Mouse (Mus musculus) hematopoietic stem cell, adult 5-6 weeks (primary cell): ENCODE measurements around the gene Map7d1. TPM values are rescaled to one million over a fixed set of nuclear protein-coding genes. Genes with fewer than 3 reads are reported as not detected.

Source experiments
- ATAC-seq, 2 experiments: fragments of 125-278 bp in 1 of 2; replicated peaks in 1 of 2; 2 replicates each; pipeline ENCODE4 v1.8.0; 2016 to 2017; ENCODE audit warnings: inconsistent platforms in 2 of 2, mild to moderate bottlenecking in 2 of 2, moderate number of reproducible peaks in 2 of 2, low read depth in 1 of 2, moderate TSS enrichment in 1 of 2; ENCODE audit not compliant: low FRiP score in 2 of 2, poor library complexity in 2 of 2, severe bottlenecking in 2 of 2, insufficient read depth in 1 of 2, low TSS enrichment in 1 of 2
- total RNA-seq: library from RNA; stranded (forward); fragments of 172-1452, 232-1000 nt; gene quantifications from 2 replicates; pipeline ENCODE4 v1.2.3, GENCODE M21; 2017

Gene Map7d1
- total RNA-seq, 1 experiment from 2014 or later, result 28.5 TPM

DNA sequence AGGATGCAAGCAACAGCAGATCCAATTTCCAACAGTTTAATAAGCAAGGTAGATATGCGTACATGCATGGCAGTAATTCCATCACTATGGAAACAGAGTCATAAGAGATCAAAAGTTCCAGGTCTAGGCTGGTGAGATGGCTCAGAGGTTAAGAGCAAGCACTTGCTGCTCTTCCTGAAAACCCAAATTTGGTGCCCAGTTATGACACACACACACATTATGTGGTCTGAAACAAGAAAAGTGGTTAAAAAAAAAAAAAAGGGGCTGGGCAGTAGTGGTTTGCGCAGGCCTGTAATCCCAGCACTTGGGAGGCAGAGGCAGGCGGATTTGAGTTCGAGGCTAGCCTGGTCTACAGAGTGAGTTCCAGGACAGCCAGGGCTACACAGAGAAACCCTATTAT lies 61.2 kb downstream of the Map7d1 start:
- no peak for ATAC-seq

DNA sequence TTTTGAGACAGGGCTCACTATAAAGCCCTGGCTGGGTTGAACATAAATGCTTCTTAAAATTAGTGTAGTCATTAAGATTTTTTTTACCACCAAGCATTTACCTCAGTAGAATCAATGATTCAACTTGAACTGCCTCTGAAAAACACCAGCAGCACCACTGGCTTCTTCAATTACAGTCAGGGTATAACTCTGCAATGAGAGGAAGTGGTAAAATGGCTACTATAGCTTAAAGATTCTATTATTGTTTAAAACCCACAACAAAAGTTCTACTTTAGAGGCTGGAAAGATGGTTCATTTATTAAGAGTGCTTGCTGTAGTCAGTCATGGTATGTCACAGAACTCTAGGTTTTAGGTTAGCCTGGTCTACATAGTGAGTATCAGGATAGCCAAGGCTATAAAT lies 61.9 kb downstream of the Map7d1 start:
- ATAC-seq, result no peak

DNA sequence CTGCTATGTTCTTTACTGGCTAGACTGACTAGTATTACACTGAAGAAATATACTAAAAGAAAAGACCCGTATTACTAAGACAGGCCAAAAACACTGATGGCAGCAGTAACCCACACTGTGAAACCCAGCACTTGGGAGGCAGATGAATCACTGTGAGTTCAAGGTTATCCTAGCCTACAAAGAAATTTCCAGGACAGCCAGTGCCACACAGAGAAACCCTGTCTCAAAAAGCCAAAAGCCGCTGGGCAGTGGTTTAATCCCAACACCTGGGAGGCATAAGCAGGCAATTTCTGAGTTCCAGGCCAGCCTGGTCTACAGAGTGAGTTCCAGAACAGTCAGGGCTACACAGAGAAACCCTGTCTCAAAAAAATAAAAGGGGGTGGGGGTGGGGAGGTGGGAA lies 65.5 kb downstream of the Map7d1 start:
- no peak for ATAC-seq

DNA sequence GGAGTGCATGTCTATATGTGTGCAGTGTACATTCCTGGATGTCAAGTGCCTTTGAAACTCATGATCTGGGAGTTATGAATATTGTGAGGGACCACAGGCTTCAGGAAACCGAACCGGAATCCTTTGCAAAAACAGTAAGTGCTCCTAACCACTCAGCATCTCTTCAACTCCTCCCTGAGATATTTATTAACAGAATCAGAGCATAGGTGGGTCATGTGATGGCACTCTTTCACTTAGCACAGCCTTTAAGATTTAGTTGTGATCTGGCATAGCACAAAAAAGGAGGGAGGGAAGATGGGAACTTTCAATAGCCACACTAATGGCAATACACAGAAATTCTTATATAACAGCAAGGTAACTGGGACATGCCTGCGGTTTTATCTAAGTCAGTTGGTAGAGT lies 69.0 kb downstream of the Map7d1 start:
- no peak for ATAC-seq

DNA sequence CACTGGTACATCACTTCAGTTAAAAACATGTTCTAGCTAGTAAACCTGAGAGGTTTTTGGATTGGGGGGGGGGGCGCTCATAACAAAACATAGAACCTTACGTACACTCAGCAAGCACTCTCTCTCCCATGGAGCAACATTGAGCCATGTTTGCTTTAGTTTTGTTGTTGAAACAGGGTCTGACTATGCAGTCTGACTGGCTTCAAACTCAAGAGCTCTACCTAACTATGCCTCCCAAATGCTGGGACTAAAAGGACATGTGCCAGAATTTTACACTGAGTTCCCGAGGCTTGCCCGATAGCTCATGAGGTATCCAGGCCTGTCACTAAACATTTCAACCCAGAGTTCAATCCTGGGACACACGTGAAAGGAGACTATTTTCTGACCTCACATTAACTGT lies 73.1 kb downstream of the Map7d1 start:
- ATAC-seq, result no peak

Other genes with a start within 250 kb of the Map7d1 start
- gene Csf3r, start 231.8 kb downstream of the Map7d1 start, total RNA-seq, result 73.0 and 84.2 TPM in 2 replicates
- 46.5 and 48.0 TPM in 2 replicates for gene Mrps15, start 209.4 kb downstream of the Map7d1 start, total RNA-seq
- 10.3 and 25.2 TPM in 2 replicates for gene Oscp1, start 197.8 kb downstream of the Map7d1 start, total RNA-seq
- 18.5 and 19.1 TPM in 2 replicates for gene Lsm10, start 159.7 kb downstream of the Map7d1 start, total RNA-seq
- gene Stk40, start 152.4 kb downstream of the Map7d1 start, total RNA-seq, result 6.6 and 16.1 TPM in 2 replicates
- 1.7 and 3.3 TPM in 2 replicates for gene Eva1b, start 108.6 kb downstream of the Map7d1 start, total RNA-seq
- 0.89 and 2.4 TPM in 2 replicates for gene Sh3d21, start 92.9 kb downstream of the Map7d1 start, total RNA-seq
- gene Thrap3, start 53.6 kb downstream of the Map7d1 start, total RNA-seq, result 447 and 515 TPM in 2 replicates
- gene Trappc3, start 6.0 kb upstream of the Map7d1 start, total RNA-seq, result 39.9 and 58.4 TPM in 2 replicates
- gene Col8a2, start 30.4 kb upstream of the Map7d1 start, total RNA-seq, result not detected in 2 replicates
- gene Adprhl2, start 65.4 kb upstream of the Map7d1 start, total RNA-seq, result 27.8 and 30.4 TPM in 2 replicates
- not detected in 2 replicates for gene Tekt2, start 69.3 kb upstream of the Map7d1 start, total RNA-seq
- 7.5 and 13.1 TPM in 2 replicates for gene Ago3, start 173.2 kb upstream of the Map7d1 start, total RNA-seq
- gene Ago1, start 212.2 kb upstream of the Map7d1 start, total RNA-seq, result 42.6 and 43.5 TPM in 2 replicates